Comparison of ENCODE assay signal across 8 mouse cellular contexts in genomic region chr8:93840956-93841752, GRCm38 (mm10). TPM values are rescaled to one million over a fixed set of nuclear protein-coding genes. Genes with fewer than 3 reads are reported as not detected.
A peak's percentile ranks its signal among the peaks of the same experiment; 100 is the strongest.
DNase-seq lines count a peak whose midpoint lies in the region; ATAC-seq and TF ChIP-seq lines count a peak whose summit lies in the region.

No protein-coding gene starts in this region.

- H3K4me2 ChIP-seq in kidney, postnatal 0 days (ENCODE audit: low read length), result 0 out of 2 replicates have a peak overlapping the region, but pooled peaks have one; percentile 6
- H3K4me2 ChIP-seq in myocyte (ENCODE audit: low read depth), result peak overlapping the region; percentile 48

- no peak overlapping the region for H3K27ac ChIP-seq in kidney, postnatal 0 days

- 0 out of 2 replicates have a peak, but pooled peaks cover 5% of the 10 kb centered on the region for H3K4me1 ChIP-seq in kidney, postnatal 0 days (replicated peaks; ENCODE audit: insufficient read depth, low read length)

- peak; percentile 42 for ATAC-seq in granulocyte monocyte progenitor cell, adult 5-6 weeks (replicated peaks; ENCODE audit: poor library complexity, severe bottlenecking)
- no peak for ATAC-seq in kidney, postnatal 0 days (replicated peaks; ENCODE audit: low FRiP score, low read depth)
- no peak for ATAC-seq in erythroid progenitor cell, adult 5-6 weeks (replicated peaks; ENCODE audit: low FRiP score, poor library complexity, severe bottlenecking)

- H3K27me3 ChIP-seq in kidney, postnatal 0 days (ENCODE audit: insufficient read depth, low read length), result no peaks in the 10 kb centered on the region
- H3K27me3 ChIP-seq in myocyte (ENCODE audit: control insufficient read depth, insufficient read depth, insufficient read length), result no peaks in the 10 kb centered on the region

- WGBS in kidney, postnatal 0 days, result 31% methylated on average over 10 of the region's 10 CpGs

- no peak overlapping the region for H3K4me3 ChIP-seq in kidney, postnatal 0 days (replicated peaks; ENCODE audit: low read depth, low read length)
- no peak overlapping the region for H3K4me3 ChIP-seq in myocyte

- no peaks in the 10 kb centered on the region for H3K9me3 ChIP-seq in kidney, postnatal 0 days (replicated peaks; ENCODE audit: low read length)

- no peak overlapping the region for H3ac ChIP-seq in myocyte (ENCODE audit: control insufficient read depth, insufficient read length)

- no peaks in the 10 kb centered on the region for H3K36me3 ChIP-seq in kidney, postnatal 0 days (ENCODE audit: insufficient read depth, low read length)
- H3K36me3 ChIP-seq in myocyte (ENCODE audit: control insufficient read depth, insufficient read depth), result no peaks in the 10 kb centered on the region

- no peak overlapping the region for H3K9ac ChIP-seq in kidney, postnatal 0 days (ENCODE audit: low read depth, low read length)

- no peaks in the 10 kb centered on the region for H3K79me2 ChIP-seq in myocyte (ENCODE audit: control insufficient read depth, insufficient read depth)

- DNase-seq in adrenal gland, adult 2 months, result peak; percentile 37
- DNase-seq in adrenal gland, postnatal 4 days (ENCODE audit: low spot score in 2 of 2), result no peak
- DNase-seq in retina, postnatal 1 day, result peak; percentile 42
- DNase-seq in retina, embryonic 14.5 days (ENCODE audit: low spot score), result no peak
- peak; percentile 54 for DNase-seq in kidney, postnatal 0 days (ENCODE audit: low spot score)

- TF ChIP-seq CTCF in kidney, postnatal 0 days (IDR thresholded peaks at IDR 0.05; ENCODE audit: low read depth), result no peak

- TF ChIP-seq POLR2A in myocyte (IDR thresholded peaks at IDR 0.05; ENCODE audit: insufficient read length, low read depth), result no peak

TF ChIP-seq in myocyte, 11 proteins besides CTCF, POLR2A, EP300 and RAD21:
- TF ChIP-seq SRF (IDR thresholded peaks at IDR 0.05; ENCODE audit: control insufficient read depth, insufficient read length, low read depth) (no peak), MYOG (IDR thresholded peaks at IDR 0.05; ENCODE audit: control insufficient read depth in 1 of 3, insufficient read depth in 1 of 3, insufficient read length in 2 of 3, low read depth in 2 of 3) (no peak), USF1 (IDR thresholded peaks at IDR 0.05; ENCODE audit: low read depth) (peak; percentile 96)
TF ChIP-seq in myocyte: peak in this region for 1.

RNA-seq across cellular contexts. Expression of gene Gnao1, which starts 31.4 kb away (rescaled TPM):
- 10 to 100 TPM; 31.7 to 35.3 TPM for total RNA-seq in adrenal gland, adult 2 months (2021)
- polyA plus RNA-seq in adrenal gland, adult 2 months (2012; rRNA removed), result 22.8 and 23.8 TPM in 2 replicates
- 10 to 100 TPM; 51.9 to 69.8 TPM for total RNA-seq in adrenal gland, postnatal 4 days (2021)
- not detected in 2 replicates for total RNA-seq in granulocyte monocyte progenitor cell, adult 5-6 weeks (2014; fragmentation: Nextera tagmentation)
- not detected in 2 replicates for total RNA-seq in granulocyte monocyte progenitor cell, adult 5-6 weeks (2017)
- 1.6 and 1.7 TPM in 2 replicates for polyA plus RNA-seq in kidney, postnatal 0 days (2015; fragmentation: Nextera tagmentation; extraction: Ambion mirVana)
- 31.8 TPM for polyA plus RNA-seq in myocyte (2012; fragmentation: generic; extraction: Trizol)
- total RNA-seq in erythroid progenitor cell, adult 5-6 weeks (2015; ENCODE audit: low replicate concordance), result 0.42 TPM in 1 of 2 replicates, not detected in the other
- not detected in 2 replicates for total RNA-seq in erythroid progenitor cell, adult 5-6 weeks (2017; ENCODE audit: low replicate concordance)

Comparison
In these comparisons a context has a peak if more than half of its experiments do, and no peak if none do; other contexts are left out.
1. DNase-seq: peak in adrenal gland, adult 2 months (single experiment), retina, postnatal 1 day (single experiment) and kidney, postnatal 0 days (single experiment); none in adrenal gland, postnatal 4 days (0 of 2) and retina, embryonic 14.5 days (single experiment).
2. RNA of gene Gnao1, which starts 31.4 kb away (total RNA-seq): 51.9 to 69.8 TPM in adrenal gland, postnatal 4 days and 31.7 to 35.3 TPM in adrenal gland, adult 2 months; 0.42 TPM in erythroid progenitor cell, adult 5-6 weeks and not detected in granulocyte monocyte progenitor cell, adult 5-6 weeks; every median in the first group is over 10 times any median in the second.